Mouse (Mus musculus) layer of hippocampus, adult 18-20 months (tissue): ENCODE data around the gene Gm31571. TPM values are rescaled to one million over a fixed set of nuclear protein-coding genes. Genes with fewer than 3 reads are reported as not detected.
"Not testable (repeated sequence)": the region's sequence is repeated elsewhere in the genome, so short reads cannot be mapped to it uniquely, and the experiment has no call there.

ENCODE experiments used
- DNase-seq, 2 experiments: peaks; one replicate each; pipeline ENCODE4 v3.0.0; 2022; ENCODE audit warnings: low spot score in 2 of 2
- long read RNA-seq: library from polyadenylated mRNA; stranded (forward); transcript quantifications from one replicate; pipeline ENCODE4 v2.0.0, GENCODE M21; 2021
- total RNA-seq, 2 experiments: library from RNA; stranded (reverse); gene quantifications; 2 replicates each; pipeline ENCODE4 v1.2.3; 2021

The Gm31571 gene
- total RNA-seq, result not detected
- long read RNA-seq, result 0 reads

DNA sequence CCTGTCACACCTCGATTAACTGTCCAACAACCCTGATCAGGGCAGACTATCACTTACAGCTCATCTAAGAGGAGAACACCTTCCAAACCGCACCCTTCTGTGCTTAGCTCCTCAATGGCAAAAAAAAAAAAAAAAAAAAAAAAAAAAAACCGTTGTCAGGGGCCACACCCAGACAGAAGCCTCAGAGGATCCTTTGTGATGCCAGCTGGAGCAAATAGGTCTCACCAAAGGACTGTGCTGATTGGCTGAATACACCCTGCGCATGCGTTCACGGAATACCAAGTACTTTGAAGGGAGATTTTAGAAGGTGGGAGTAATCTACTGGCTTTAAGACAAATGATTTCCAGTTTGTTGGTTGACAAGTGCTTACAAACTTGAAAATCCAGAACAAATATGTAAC lies at the start of gene Gm31571:
TSS of gene Gm31571 (minus strand) at position 101 of the 400 bp plus-strand sequence.
- DNase-seq, result not testable (repeated sequence)
